Mouse (Mus musculus) T-helper 1 cell (primary cell): ENCODE measurements around the gene Rnf126.

Experiments
- in situ Hi-C: fragments of 300-600 bp; cut with MboI, MseI; formaldehyde crosslinking; loops from one replicate; pipeline ENCODE4 v1.15.1; 2025; ENCODE audit warnings: high pct_unique_total_duplicates

Rnf126 gene

DNA sequence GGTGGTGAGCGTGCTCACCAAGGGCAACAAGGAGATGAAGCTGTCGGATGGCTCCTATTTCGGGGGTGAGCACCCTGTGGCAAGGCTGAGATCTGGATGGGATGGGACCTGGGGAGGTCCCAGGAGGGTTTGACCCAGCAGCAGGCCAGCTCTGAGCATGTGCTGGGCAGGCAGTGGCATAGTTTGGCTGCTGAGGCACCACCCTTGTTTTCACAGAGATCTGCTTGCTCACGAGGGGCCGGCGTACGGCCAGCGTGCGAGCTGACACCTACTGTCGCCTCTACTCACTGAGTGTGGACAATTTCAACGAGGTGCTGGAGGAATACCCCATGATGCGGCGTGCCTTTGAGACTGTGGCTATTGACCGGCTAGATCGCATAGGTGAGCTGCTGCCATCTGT is 32.9 kb downstream of the Rnf126 start:
- in situ Hi-C loops: no loop called here

DNA sequence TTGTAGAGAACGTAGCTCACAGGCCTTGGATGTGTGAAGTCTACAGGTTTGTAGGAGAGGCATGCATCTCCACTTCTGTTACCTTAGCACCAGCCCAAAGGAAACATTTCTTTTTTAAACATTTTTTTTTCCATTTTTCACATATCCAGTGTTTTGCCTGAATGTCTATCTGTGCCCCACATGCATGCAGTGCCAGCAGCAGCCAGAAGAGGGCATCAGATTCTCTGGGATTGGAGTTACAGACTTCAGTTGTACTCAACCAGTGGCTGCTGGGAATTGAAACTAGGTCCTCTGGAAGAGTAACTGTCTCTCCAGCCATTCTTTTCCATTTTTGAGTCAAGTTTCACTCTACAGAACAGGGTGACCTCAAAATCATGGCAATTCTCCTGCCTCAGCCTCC is 34.3 kb downstream of the Rnf126 start:
- in situ Hi-C loops: no loop called here

DNA sequence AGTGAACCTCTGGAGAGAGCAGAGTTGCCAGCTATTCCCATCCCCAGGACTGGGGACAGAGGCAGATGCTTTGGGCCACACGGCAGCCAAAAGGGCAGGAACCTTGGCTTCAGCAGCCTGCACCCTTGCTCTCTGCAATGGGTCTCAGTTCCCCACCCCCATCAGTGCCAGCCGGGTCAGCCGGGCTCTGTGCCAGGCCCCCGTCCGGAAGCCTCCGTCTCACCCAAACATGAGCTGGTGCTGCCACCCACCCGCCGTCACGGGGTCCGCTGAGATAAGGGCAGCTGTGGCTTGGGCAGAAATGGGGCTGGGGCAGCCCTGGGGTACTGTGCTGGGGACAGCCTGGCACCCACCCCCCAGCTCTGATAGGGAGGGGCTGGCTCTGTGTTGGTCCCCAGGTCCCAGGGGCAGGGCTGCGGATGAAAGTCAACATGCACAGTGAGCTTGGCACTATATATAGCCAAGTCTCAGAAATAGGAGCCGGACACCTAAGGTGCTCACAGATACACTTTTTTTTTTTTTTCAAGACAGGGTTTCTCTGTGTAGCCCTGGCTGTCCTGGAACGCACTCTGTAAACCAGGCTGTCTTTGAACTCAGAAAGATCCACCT is 37.3 kb downstream of the Rnf126 start:
- in situ Hi-C loops: no loop called here

DNA sequence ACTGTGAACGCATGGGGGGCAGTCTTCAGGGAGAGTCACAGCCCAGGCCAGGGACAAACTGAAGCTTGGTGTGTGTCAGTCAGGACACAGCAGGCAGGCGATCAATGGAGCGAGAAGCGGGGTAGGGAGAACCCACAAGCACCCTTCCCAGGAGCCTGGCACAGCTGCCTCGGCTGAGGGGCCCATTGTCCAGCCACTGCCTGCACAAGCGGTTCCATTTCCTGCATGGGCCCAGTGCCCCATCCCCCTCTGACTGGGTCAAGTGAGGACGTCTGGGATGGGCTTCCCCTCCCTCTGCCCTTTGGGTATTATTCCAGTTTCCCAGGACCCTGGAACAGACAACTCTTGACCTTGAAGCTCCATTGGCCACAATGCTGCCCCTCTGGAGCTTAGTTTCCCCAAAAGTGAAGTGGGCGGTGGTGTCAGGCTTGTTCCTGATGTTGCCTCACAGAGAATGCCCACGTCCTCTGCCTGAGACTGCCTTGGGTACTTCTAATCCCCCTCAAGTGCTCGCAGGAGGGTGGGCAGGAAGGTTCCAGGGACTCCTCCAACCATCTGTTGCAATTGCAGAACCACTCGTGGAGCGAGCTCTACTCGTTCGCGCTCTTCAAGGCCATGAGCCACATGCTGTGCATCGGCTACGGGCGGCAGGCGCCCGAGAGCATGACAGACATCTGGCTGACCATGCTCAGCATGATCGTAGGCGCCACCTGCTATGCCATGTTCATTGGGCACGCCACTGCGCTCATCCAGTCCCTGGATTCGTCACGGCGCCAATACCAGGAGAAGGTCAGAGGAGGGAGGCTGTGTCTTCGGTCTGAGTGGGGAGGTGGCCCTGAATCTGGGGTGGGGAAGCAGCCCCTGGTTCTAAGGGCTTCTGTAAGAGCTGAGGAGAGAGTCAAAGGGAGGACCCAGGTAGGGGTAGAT is 38.2 kb downstream of the Rnf126 start:
- in situ Hi-C loops: no loop called here

DNA sequence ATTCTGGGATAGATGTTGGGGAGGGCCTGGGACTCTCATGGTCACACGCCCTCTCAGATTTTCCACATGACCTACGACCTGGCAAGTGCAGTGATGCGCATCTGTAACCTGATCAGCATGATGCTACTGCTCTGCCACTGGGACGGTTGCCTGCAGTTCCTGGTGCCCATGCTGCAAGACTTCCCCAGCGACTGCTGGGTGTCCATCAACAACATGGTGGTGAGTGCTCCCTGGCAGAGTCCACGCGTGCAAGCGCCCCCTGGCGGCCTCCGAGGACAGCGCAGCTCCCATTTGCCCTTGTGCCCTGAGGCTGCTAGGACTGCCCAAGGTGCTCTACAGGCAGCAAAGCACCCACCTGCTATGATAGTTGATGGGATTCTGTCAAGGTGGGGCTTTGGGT is 40.7 kb downstream of the Rnf126 start:
- in situ Hi-C loops: no loop called here

DNA sequence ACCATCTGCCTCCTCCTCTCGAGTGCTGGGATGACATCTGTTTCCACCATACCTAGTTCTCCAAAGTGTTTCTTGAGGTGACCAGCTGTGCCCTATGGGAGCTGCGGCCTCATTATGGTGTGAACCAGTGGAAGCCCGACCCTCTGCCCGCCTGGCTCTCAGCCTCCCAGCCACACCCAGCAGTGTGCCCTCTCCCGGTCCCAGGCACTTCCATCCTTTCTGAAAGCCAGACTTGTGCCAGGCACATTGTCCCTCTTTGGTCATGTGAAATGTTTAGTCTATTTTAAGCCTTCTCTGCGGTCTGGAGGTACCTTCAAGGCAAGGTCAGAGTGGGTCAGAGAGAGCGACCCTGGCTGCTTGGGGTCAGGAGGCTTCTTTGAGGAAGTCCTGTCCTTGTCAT is 43.1 kb downstream of the Rnf126 start:
- in situ Hi-C loops: no loop called here

DNA sequence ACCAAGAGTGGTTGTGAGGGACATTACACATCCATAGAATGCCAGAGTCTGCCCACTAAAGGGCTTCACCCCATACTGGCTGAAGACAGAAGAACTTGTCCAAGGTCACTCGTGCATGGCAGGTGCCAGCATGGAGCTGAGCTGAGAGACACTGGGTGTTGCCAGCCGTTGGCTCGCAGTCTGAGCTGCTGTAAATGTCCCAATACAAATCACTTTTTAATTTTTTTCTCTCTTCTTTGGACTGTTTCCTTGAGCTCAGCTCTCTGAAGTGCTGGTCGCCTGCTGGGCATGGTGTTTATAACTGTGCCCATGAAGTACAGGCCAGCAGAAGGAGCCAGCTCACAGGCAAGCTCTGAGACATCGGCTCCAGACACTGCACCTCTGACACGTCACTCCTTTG is 43.7 kb downstream of the Rnf126 start:
- in situ Hi-C loops: no loop called here

DNA sequence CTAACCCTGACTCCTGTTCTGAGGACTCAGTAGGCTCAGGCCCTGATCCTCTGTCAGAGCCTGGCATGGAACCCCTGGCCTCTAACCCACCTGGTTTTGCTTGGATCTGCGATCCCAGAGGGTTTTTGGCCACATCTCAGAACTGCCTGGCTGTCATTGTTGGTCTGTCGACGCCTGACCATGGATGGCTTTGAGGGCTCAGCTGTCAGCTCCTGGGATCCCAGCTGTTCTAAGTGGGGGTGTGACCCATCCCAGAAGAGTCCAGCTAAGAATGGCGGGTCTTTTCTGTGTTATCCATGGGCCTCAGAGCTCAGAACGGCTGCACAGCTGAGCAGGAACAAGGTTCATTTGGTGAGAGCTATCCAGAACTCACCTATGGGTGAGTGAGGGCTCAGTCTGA is 45.7 kb downstream of the Rnf126 start:
- in situ Hi-C loops: no loop called here

DNA sequence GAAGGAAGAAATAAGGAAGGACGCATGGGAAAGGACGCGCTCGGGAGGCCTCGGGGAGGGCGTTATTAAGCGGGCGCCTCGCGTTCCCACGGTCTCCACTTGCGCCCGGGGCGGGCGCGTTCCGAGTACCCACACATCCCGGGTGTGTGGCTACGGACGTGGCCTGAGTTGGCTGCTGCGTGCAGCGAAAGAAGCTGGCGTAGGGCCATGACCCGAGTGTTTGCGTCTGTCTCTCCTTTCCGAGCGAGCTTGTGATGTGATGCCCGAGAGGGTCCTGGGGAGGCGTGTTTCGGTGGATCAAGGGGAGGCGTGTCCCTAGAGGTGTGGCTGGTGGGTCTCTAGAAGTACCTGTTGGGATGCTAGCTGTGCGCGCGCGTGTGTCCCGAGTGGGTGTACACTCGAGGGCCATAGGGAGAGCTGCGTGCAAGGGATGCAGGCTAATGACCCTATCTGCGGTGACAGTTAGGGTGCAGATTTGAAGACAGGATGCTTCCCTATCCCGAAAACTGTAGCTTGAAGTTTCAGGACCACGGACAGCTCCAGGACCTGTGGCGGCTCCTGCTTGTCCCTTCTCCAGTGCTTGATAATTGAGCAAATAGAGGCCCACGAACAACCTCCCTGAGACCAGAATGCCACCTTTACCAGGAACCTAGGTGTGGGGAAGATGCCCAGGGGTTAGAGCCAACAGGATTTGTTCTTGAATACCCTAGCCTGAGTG is 49.0 kb downstream of the Rnf126 start:
- in situ Hi-C loops: no loop called here

DNA sequence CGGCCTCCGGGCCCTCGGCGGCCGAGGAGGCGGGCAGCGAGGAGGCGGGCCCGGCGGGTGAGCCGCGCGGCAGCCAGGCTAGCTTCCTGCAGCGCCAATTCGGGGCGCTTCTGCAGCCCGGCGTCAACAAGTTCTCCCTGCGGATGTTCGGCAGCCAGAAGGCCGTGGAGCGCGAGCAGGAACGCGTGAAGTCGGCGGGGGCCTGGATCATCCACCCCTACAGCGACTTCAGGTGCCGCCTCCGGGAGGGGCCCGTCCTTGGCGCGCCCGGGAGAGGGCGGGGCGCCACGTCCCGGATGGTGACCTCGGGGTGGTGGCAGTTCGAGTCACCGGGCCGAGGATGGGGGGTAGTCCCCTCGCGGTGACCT is 49.8 kb downstream of the Rnf126 start:
- in situ Hi-C loops: no loop called here

DNA sequence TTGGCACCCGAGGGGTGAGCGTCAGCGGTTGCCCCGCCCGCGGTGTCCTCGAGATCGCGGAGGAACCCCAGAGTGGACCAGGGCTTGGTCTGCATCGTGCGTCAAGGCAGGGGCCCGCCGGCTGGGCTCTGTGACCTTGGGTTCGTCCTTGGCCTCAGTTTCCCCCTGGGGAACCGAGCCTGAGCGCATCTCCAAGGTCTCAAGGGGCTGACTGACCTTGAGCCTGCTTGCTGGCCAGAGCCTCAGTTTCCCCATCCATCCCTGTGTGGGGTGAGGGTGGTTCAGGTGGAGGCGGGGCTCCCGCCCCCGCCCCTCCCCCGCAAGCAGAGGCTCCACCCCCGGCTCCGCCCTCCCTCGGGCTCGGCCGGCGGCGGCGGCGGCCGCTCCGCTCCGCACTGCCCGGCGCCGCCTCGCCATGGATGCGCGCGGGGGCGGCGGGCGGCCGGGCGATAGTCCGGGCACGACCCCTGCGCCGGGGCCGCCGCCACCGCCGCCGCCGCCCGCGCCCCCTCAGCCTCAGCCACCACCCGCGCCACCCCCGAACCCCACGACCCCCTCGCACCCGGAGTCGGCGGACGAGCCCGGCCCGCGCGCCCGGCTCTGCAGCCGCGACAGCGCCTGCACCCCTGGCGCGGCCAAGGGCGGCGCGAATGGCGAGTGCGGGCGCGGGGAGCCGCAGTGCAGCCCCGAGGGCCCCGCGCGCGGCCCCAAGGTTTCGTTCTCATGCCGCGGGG is 50.3 kb downstream of the Rnf126 start, which contains the start of gene Hcn2:
Hcn2 (plus strand) TSS at position 381 of the 734 bp plus-strand sequence.
- in situ Hi-C loops: no loop called here

DNA sequence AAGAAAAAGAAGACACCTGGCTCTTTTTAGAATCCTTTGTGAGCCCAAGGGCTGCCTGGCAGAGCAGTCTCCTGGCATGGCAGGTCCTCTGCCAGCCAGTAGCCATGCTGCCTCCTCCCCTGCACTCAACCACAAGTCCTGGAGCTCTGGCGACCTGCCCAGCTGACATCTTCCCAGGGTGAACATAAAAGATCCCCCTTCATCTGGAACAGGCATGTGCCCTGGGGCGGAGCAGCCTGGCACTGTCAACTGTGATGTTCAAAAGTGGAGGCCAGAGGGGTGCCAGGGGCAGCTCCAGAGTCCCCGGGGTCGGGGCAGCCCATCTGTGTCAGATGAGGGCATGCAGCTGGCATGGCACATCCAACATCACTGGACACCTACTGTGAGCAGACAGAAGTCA is 51.8 kb downstream of the Rnf126 start:
- in situ Hi-C loops: no loop called here

DNA sequence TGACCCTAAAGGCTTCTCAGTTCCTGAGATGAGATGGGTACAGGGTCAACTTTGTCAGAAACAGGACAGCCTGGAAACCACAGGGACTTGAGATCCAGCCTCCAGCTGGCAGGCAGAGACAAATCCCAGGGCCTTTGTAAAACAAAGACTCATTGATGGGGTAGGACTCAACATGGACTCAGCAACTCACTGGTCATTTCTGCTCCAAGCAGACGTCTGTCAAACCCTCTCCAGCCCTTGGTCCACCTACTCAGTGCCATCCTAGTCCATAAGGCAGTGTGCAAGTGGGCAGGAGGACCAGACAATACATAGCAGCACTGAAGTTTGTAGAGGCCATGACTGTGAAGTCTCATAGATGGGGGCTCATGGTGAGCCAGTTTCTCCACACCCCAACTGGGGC is 53.6 kb downstream of the Rnf126 start:
- in situ Hi-C loops: no loop called here

DNA sequence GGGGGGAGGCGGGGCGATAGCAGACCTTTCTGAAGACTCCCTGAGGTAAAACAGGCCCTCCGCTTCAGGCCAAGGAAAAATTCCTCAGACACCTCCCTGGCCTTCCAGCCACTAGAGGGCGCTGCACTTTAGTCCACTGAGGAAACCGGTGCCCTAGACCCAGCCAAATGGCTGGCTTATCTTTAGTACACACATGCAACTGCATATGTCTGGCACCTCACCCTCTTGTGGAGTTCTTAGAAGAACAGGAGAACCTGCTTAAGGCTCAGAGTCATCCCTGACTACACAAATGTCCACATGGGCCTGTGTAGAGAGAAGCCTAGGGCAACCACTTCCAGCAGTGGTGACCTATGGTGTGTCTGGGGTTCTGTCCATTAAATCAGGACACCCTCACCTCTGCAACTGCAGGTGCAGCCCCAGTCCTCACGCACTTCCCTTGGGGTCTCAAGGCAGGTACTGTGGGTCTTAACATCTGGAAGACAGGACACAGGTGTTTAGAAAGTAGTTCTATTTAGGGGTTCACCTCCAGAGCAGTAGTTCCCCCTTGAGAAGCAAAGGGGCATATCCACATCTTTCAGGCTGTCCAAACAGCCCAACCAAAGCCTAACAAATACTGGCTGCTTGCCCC is 54.1 kb downstream of the Rnf126 start:
- in situ Hi-C loops: no loop called here

DNA sequence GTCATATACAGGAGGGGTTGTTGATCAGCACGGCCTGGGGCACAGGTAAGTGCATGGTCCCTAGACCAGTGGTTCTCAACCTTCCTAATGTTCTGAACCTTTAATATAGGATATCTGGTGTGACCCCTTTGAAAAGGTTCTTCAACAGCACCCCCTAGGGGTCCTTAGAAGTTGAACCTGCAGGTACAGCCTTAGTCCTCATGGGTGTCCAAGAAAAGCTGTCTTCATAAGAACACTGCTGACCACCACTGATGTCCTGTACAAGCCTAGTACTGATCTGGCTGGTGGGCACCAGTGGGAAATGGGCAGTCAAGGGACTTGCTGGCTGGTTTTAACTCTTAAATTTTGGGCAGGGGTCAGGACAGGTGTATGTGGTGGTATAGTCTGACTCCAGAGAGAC is 54.7 kb downstream of the Rnf126 start:
- in situ Hi-C loops: no loop called here

DNA sequence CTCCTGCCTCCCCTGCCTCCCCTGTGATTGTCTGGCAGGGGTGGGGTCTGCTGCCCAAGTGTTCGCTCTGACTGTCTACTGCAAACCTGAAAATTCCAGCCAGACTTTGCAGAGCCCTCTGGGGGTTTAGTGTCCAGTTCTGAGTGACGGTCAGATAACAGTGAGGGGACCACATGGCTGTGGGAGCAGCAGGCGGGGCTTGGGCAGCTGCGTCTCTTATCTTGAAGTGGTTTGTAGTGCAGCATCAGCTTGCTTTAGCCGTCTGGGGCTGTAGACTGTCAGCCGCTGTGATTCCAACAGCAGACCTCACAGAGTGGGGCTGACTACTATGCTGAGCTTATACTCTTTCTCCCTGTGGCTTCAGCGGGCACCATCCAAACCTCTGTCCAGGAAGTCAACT is 57.4 kb downstream of the Rnf126 start:
- in situ Hi-C loops: loop anchor here (5.0 kb wide), 1 partner anchor 73 kb away; no protein-coding TSS in a partner anchor

DNA sequence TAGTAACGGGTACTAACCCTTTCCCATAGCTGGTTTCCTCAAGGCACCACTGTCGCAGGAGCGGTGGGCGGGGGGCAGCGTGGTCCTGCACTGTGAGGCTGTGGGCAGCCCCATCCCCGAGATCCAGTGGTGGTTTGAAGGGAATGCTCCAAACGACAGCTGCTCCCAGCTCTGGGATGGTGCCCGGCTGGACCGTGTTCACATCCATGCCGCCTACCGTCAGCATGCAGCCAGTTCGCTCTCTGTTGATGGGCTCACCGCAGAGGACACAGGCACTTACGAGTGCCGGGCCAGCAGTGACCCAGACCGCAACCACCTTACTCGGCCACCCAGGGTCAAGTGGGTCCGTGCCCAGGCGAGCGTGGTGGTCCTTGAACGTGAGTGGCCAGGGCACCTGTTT is 58.1 kb downstream of the Rnf126 start:
- in situ Hi-C loops: loop anchor here (5.0 kb wide), 1 partner anchor 74 kb away; no protein-coding TSS in a partner anchor
